Mouse (Mus musculus): ENCODE measurements around the gene Hebp1. TPM values are rescaled to one million over a fixed set of nuclear protein-coding genes. Genes with fewer than 3 reads are reported as not detected.

The Hebp1 gene
- polyA plus RNA-seq (2015; fragmentation: Nextera tagmentation; extraction: Ambion mirVana) = 9.4 and 10.2 TPM in 2 replicates

- Histone ChIP-seq H3K4me1 (peaks cover 14% of the 10 kb centered on the region), H3K9ac (peak within 1 kb of the TSS; percentile 83), H3K9me3 (0 out of 2 replicates have a peak, but pooled peaks cover 5% of the 10 kb centered on the region), H3K27ac (peak within 1 kb of the TSS; percentile 4; the same call in 1 of the 2 replicates), H3K27me3 (no peaks in the 10 kb centered on the region), H3K4me2 (replicated peaks) (peak within 1 kb of the TSS; percentile 85), H3K36me3 (no peaks in the 10 kb centered on the region), H3K4me3 (peak within 1 kb of the TSS; percentile 77)
- peak; percentile 91 for ATAC-seq (ENCODE audit: low FRiP score, low read depth)
- WGBS = under 1% methylated on average over 52 of the region's 52 CpGs
Observed at GRCm38 (mm10) chr6:135197921-135198532, at the start of gene Hebp1, which contains the start of gene Fam234b. Gene Hebp1 (minus strand): TSS chr6:135198022. Gene Fam234b (plus strand): TSS chr6:135197977.

GRCm38 (mm10) chr6:135245586-135245985 lies 47.8 kb upstream of the Hebp1 start:
- Histone ChIP-seq H3K4me3 (no peak overlapping the region), H3K27ac (no peak overlapping the region), H3K9ac (no peak overlapping the region), H3K9me3 (no peaks in the 10 kb centered on the region), H3K4me2 (replicated peaks) (no peak overlapping the region), H3K27me3 (no peaks in the 10 kb centered on the region; the same call in 1 of the 2 replicates), H3K36me3 (no peaks in the 10 kb centered on the region), H3K4me1 (peaks cover 30% of the 10 kb centered on the region)
- no peak for ATAC-seq (ENCODE audit: low FRiP score, low read depth)
- 75% methylated on average over 8 of the region's 8 CpGs for WGBS

GRCm38 (mm10) chr6:135240361-135240760 lies 42.5 kb upstream of the Hebp1 start:
- 89% methylated on average over 8 of the region's 8 CpGs for WGBS
- Histone ChIP-seq H3K9me3 (no peaks in the 10 kb centered on the region), H3K36me3 (peaks cover 22% of the 10 kb centered on the region), H3K4me2 (replicated peaks) (no peak overlapping the region), H3K27me3 (no peaks in the 10 kb centered on the region; the same call in 1 of the 2 replicates), H3K4me1 (peaks cover 18% of the 10 kb centered on the region), H3K4me3 (no peak overlapping the region), H3K9ac (no peak overlapping the region), H3K27ac (no peak overlapping the region)
- ATAC-seq (ENCODE audit: low FRiP score, low read depth) = no peak

- H3K4me2 ChIP-seq (replicated peaks) = no peak overlapping the region
- H3K9ac ChIP-seq = no peak overlapping the region
- no peak overlapping the region for H3K4me3 ChIP-seq
- H3K36me3 ChIP-seq = peaks cover 40% of the 10 kb centered on the region
- peaks cover 18% of the 10 kb centered on the region for H3K4me1 ChIP-seq
- 59% methylated on average over 4 of the region's 4 CpGs for WGBS
- no peak for ATAC-seq (ENCODE audit: low FRiP score, low read depth)
- H3K9me3 ChIP-seq = no peaks in the 10 kb centered on the region
- no peak overlapping the region for H3K27ac ChIP-seq
- H3K27me3 ChIP-seq = no peaks in the 10 kb centered on the region
Observed at GRCm38 (mm10) chr6:135238211-135238610, 40.4 kb upstream of the Hebp1 start.

- H3K4me3 ChIP-seq = no peak overlapping the region
- H3K9me3 ChIP-seq = no peaks in the 10 kb centered on the region
- H3K27me3 ChIP-seq = no peaks in the 10 kb centered on the region
- H3K9ac ChIP-seq = no peak overlapping the region
- H3K36me3 ChIP-seq = peaks cover 49% of the 10 kb centered on the region
- WGBS = 77% methylated on average over 14 of the region's 14 CpGs
- H3K4me1 ChIP-seq = peaks cover 16% of the 10 kb centered on the region
- H3K4me2 ChIP-seq (replicated peaks) = no peak overlapping the region
- no peak overlapping the region for H3K27ac ChIP-seq
- no peak for ATAC-seq (ENCODE audit: low FRiP score, low read depth)
Observed at GRCm38 (mm10) chr6:135237326-135237725, 39.5 kb upstream of the Hebp1 start.

GRCm38 (mm10) chr6:135236576-135236975 lies 38.8 kb upstream of the Hebp1 start:
- Histone ChIP-seq H3K4me1 (peaks cover 9% of the 10 kb centered on the region), H3K9me3 (no peaks in the 10 kb centered on the region), H3K4me3 (no peak overlapping the region), H3K27me3 (no peaks in the 10 kb centered on the region), H3K9ac (no peak overlapping the region), H3K4me2 (replicated peaks) (no peak overlapping the region), H3K36me3 (peaks cover 56% of the 10 kb centered on the region), H3K27ac (no peak overlapping the region)
- 85% methylated on average over 3 of the region's 3 CpGs for WGBS
- ATAC-seq (ENCODE audit: low FRiP score, low read depth) = no peak

- no peaks in the 10 kb centered on the region for H3K9me3 ChIP-seq
- no peak overlapping the region for H3K9ac ChIP-seq
- no peak for ATAC-seq (ENCODE audit: low FRiP score, low read depth)
- H3K36me3 ChIP-seq = peaks cover 58% of the 10 kb centered on the region
- H3K4me2 ChIP-seq (replicated peaks) = no peak overlapping the region
- peaks cover 2% of the 10 kb centered on the region for H3K4me1 ChIP-seq
- no peak overlapping the region for H3K4me3 ChIP-seq
- 88% methylated on average over 3 of the region's 3 CpGs for WGBS
- H3K27me3 ChIP-seq = no peaks in the 10 kb centered on the region
- no peak overlapping the region for H3K27ac ChIP-seq
Observed at GRCm38 (mm10) chr6:135235742-135236141, 37.9 kb upstream of the Hebp1 start.

GRCm38 (mm10) chr6:135232443-135233182 lies 34.8 kb upstream of the Hebp1 start:
- no peak overlapping the region for H3K9ac ChIP-seq
- no peak overlapping the region for H3K27ac ChIP-seq
- H3K4me2 ChIP-seq (replicated peaks) = no peak overlapping the region
- WGBS = 78% methylated on average over 12 of the region's 12 CpGs
- H3K4me1 ChIP-seq = no peaks in the 10 kb centered on the region
- peaks cover 85% of the 10 kb centered on the region for H3K36me3 ChIP-seq
- H3K4me3 ChIP-seq = no peak overlapping the region
- H3K9me3 ChIP-seq = no peaks in the 10 kb centered on the region
- no peak for ATAC-seq (ENCODE audit: low FRiP score, low read depth)
- H3K27me3 ChIP-seq = no peaks in the 10 kb centered on the region

GRCm38 (mm10) chr6:135230586-135230985 lies 32.8 kb upstream of the Hebp1 start:
- peaks cover 81% of the 10 kb centered on the region for H3K36me3 ChIP-seq
- no peak overlapping the region for H3K4me3 ChIP-seq
- WGBS = 91% methylated on average over 6 of the region's 6 CpGs
- H3K4me1 ChIP-seq = no peaks in the 10 kb centered on the region
- H3K9ac ChIP-seq = no peak overlapping the region
- no peak for ATAC-seq (ENCODE audit: low FRiP score, low read depth)
- H3K27ac ChIP-seq = no peak overlapping the region
- no peaks in the 10 kb centered on the region for H3K9me3 ChIP-seq
- no peaks in the 10 kb centered on the region for H3K27me3 ChIP-seq
- H3K4me2 ChIP-seq (replicated peaks) = no peak overlapping the region

GRCm38 (mm10) chr6:135228465-135228941 lies 30.7 kb upstream of the Hebp1 start:
- Histone ChIP-seq H3K27ac (no peak overlapping the region), H3K4me1 (peaks cover 6% of the 10 kb centered on the region), H3K9me3 (no peaks in the 10 kb centered on the region), H3K4me3 (no peak overlapping the region), H3K27me3 (no peaks in the 10 kb centered on the region), H3K36me3 (peaks cover 68% of the 10 kb centered on the region), H3K4me2 (replicated peaks) (no peak overlapping the region), H3K9ac (no peak overlapping the region)
- WGBS = 66% methylated on average over 10 of the region's 10 CpGs
- ATAC-seq (ENCODE audit: low FRiP score, low read depth) = no peak

- Histone ChIP-seq H3K36me3 (peaks cover 56% of the 10 kb centered on the region), H3K27ac (peak overlapping the region; percentile 39; the same call in 1 of the 2 replicates), H3K9me3 (no peaks in the 10 kb centered on the region), H3K4me3 (no peak overlapping the region), H3K27me3 (no peaks in the 10 kb centered on the region), H3K9ac (no peak overlapping the region), H3K4me1 (peaks cover 14% of the 10 kb centered on the region), H3K4me2 (replicated peaks) (no peak overlapping the region)
- 65% methylated on average over 6 of the region's 6 CpGs for WGBS
- peak; percentile 66; the same call in 1 of the 2 replicates for ATAC-seq (ENCODE audit: low FRiP score, low read depth)
Observed at GRCm38 (mm10) chr6:135223786-135224416, 26.1 kb upstream of the Hebp1 start.

GRCm38 (mm10) chr6:135219916-135220315 lies 22.1 kb upstream of the Hebp1 start:
- Histone ChIP-seq H3K4me3 (no peak overlapping the region), H3K27ac (no peak overlapping the region), H3K4me2 (replicated peaks) (no peak overlapping the region), H3K27me3 (no peaks in the 10 kb centered on the region), H3K36me3 (peaks cover 51% of the 10 kb centered on the region), H3K4me1 (peaks cover 20% of the 10 kb centered on the region), H3K9me3 (no peaks in the 10 kb centered on the region), H3K9ac (no peak overlapping the region)
- ATAC-seq (ENCODE audit: low FRiP score, low read depth) = no peak
- WGBS = 74% methylated on average over 5 of the region's 5 CpGs
